Mouse (Mus musculus): Measurements from ENCODE around the gene Ntrk3. TPM values are rescaled to one million over a fixed set of nuclear protein-coding genes. Genes with fewer than 3 reads are reported as not detected.

Gene Ntrk3
- polyA plus RNA-seq, 1 experiment, result 9.7 TPM

GRCm38 (mm10) chr7:78589766-78590165, 148.0 kb downstream of the Ntrk3 start:
- 72% methylated on average over 7 of the region's 7 CpGs for WGBS
- no peak overlapping the region for H3K27ac ChIP-seq (ENCODE audit: insufficient read depth, low read depth, low read length)
- no peaks in the 10 kb centered on the region for H3K36me3 ChIP-seq (ENCODE audit: control insufficient read depth, insufficient read depth, low read length)
- TF ChIP-seq POLR2A (IDR thresholded peaks at IDR 0.05; ENCODE audit: low read depth, low read length) (no peak), CTCF (conservative IDR thresholded peaks at IDR 0.05; ENCODE audit: insufficient read depth, insufficient read length, low read depth, low read length) (no peak)
- H3K27me3 ChIP-seq (replicated peaks; ENCODE audit: control insufficient read depth, insufficient read depth, low read length), result no peaks in the 10 kb centered on the region
- no peaks in the 10 kb centered on the region for H3K4me1 ChIP-seq (ENCODE audit: control insufficient read depth, insufficient read depth, low read length)
- DNase-seq, result no peak
- no peak overlapping the region for H3K4me3 ChIP-seq (ENCODE audit: insufficient read depth, low read depth, low read length)

- TF ChIP-seq CTCF (conservative IDR thresholded peaks at IDR 0.05; ENCODE audit: insufficient read depth, insufficient read length, low read depth, low read length), result no peak
- no peak for TF ChIP-seq POLR2A (IDR thresholded peaks at IDR 0.05; ENCODE audit: low read depth, low read length)
- no peaks in the 10 kb centered on the region for H3K36me3 ChIP-seq (ENCODE audit: control insufficient read depth, insufficient read depth, low read length)
- H3K4me3 ChIP-seq (ENCODE audit: insufficient read depth, low read depth, low read length), result no peak overlapping the region
- WGBS, result 29% methylated on average over 3 of the region's 3 CpGs
- no peaks in the 10 kb centered on the region for H3K27me3 ChIP-seq (replicated peaks; ENCODE audit: control insufficient read depth, insufficient read depth, low read length)
- no peak overlapping the region for H3K27ac ChIP-seq (ENCODE audit: insufficient read depth, low read depth, low read length)
- no peaks in the 10 kb centered on the region for H3K4me1 ChIP-seq (ENCODE audit: control insufficient read depth, insufficient read depth, low read length)
- DNase-seq, result no peak
Measured at GRCm38 (mm10) chr7:78586800-78587199, 151.0 kb downstream of the Ntrk3 start.

- DNase-seq, result no peak
- no peak for TF ChIP-seq CTCF (conservative IDR thresholded peaks at IDR 0.05; ENCODE audit: insufficient read depth, insufficient read length, low read depth, low read length)
- no peak for TF ChIP-seq POLR2A (IDR thresholded peaks at IDR 0.05; ENCODE audit: low read depth, low read length)
- Histone ChIP-seq H3K27me3 (replicated peaks; ENCODE audit: control insufficient read depth, insufficient read depth, low read length) (no peaks in the 10 kb centered on the region), H3K36me3 (ENCODE audit: control insufficient read depth, insufficient read depth, low read length) (no peaks in the 10 kb centered on the region), H3K4me1 (ENCODE audit: control insufficient read depth, insufficient read depth, low read length) (no peaks in the 10 kb centered on the region), H3K27ac (ENCODE audit: insufficient read depth, low read depth, low read length) (no peak overlapping the region), H3K4me3 (ENCODE audit: insufficient read depth, low read depth, low read length) (no peak overlapping the region)
- 40% methylated on average over 7 of the region's 7 CpGs for WGBS
Measured at GRCm38 (mm10) chr7:78585960-78586359, 151.9 kb downstream of the Ntrk3 start.

- Histone ChIP-seq H3K27me3 (replicated peaks; ENCODE audit: control insufficient read depth, insufficient read depth, low read length) (no peaks in the 10 kb centered on the region), H3K36me3 (ENCODE audit: control insufficient read depth, insufficient read depth, low read length) (no peaks in the 10 kb centered on the region), H3K4me1 (ENCODE audit: control insufficient read depth, insufficient read depth, low read length) (no peaks in the 10 kb centered on the region), H3K27ac (ENCODE audit: insufficient read depth, low read depth, low read length) (no peak overlapping the region), H3K4me3 (ENCODE audit: insufficient read depth, low read depth, low read length) (no peak overlapping the region)
- WGBS, result 84% methylated on average over 2 of the region's 2 CpGs
- no peak for DNase-seq
- no peak for TF ChIP-seq POLR2A (IDR thresholded peaks at IDR 0.05; ENCODE audit: low read depth, low read length)
- no peak for TF ChIP-seq CTCF (conservative IDR thresholded peaks at IDR 0.05; ENCODE audit: insufficient read depth, insufficient read length, low read depth, low read length)
Measured at GRCm38 (mm10) chr7:78584936-78585335, 152.9 kb downstream of the Ntrk3 start.

GRCm38 (mm10) chr7:78584499-78584898, 153.3 kb downstream of the Ntrk3 start:
- TF ChIP-seq CTCF (conservative IDR thresholded peaks at IDR 0.05; ENCODE audit: insufficient read depth, insufficient read length, low read depth, low read length) (no peak), POLR2A (IDR thresholded peaks at IDR 0.05; ENCODE audit: low read depth, low read length) (no peak)
- no peaks in the 10 kb centered on the region; the same call in 1 of the 2 replicates for H3K27me3 ChIP-seq (replicated peaks; ENCODE audit: control insufficient read depth, insufficient read depth, low read length)
- no peak overlapping the region for H3K4me3 ChIP-seq (ENCODE audit: insufficient read depth, low read depth, low read length)
- DNase-seq, result no peak
- H3K27ac ChIP-seq (ENCODE audit: insufficient read depth, low read depth, low read length), result no peak overlapping the region
- H3K4me1 ChIP-seq (ENCODE audit: control insufficient read depth, insufficient read depth, low read length), result no peaks in the 10 kb centered on the region
- H3K36me3 ChIP-seq (ENCODE audit: control insufficient read depth, insufficient read depth, low read length), result no peaks in the 10 kb centered on the region
- WGBS, result 7% methylated on average over 3 of the region's 3 CpGs

- H3K27me3 ChIP-seq (replicated peaks; ENCODE audit: control insufficient read depth, insufficient read depth, low read length), result no peaks in the 10 kb centered on the region; the same call in none of the 2 replicates
- no peak overlapping the region for H3K4me3 ChIP-seq (ENCODE audit: insufficient read depth, low read depth, low read length)
- TF ChIP-seq CTCF (conservative IDR thresholded peaks at IDR 0.05; ENCODE audit: insufficient read depth, insufficient read length, low read depth, low read length) (no peak), POLR2A (IDR thresholded peaks at IDR 0.05; ENCODE audit: low read depth, low read length) (no peak)
- no peaks in the 10 kb centered on the region for H3K36me3 ChIP-seq (ENCODE audit: control insufficient read depth, insufficient read depth, low read length)
- H3K27ac ChIP-seq (ENCODE audit: insufficient read depth, low read depth, low read length), result no peak overlapping the region
- H3K4me1 ChIP-seq (ENCODE audit: control insufficient read depth, insufficient read depth, low read length), result 0 out of 2 replicates have a peak, but pooled peaks cover under 1% of the 10 kb centered on the region
- 54% methylated on average over 6 of the region's 6 CpGs for WGBS
- no peak for DNase-seq
Measured at GRCm38 (mm10) chr7:78583678-78584077, 154.1 kb downstream of the Ntrk3 start.

GRCm38 (mm10) chr7:78581341-78581740, 156.5 kb downstream of the Ntrk3 start:
- Histone ChIP-seq H3K36me3 (ENCODE audit: control insufficient read depth, insufficient read depth, low read length) (no peaks in the 10 kb centered on the region), H3K27ac (ENCODE audit: insufficient read depth, low read depth, low read length) (no peak overlapping the region), H3K4me1 (ENCODE audit: control insufficient read depth, insufficient read depth, low read length) (0 out of 2 replicates have a peak, but pooled peaks cover 2% of the 10 kb centered on the region), H3K27me3 (replicated peaks; ENCODE audit: control insufficient read depth, insufficient read depth, low read length) (no peaks in the 10 kb centered on the region; the same call in none of the 2 replicates), H3K4me3 (ENCODE audit: insufficient read depth, low read depth, low read length) (no peak overlapping the region)
- DNase-seq, result no peak
- 46% methylated on average over 1 of the region's 1 CpGs for WGBS
- TF ChIP-seq POLR2A (IDR thresholded peaks at IDR 0.05; ENCODE audit: low read depth, low read length), result no peak
- no peak for TF ChIP-seq CTCF (conservative IDR thresholded peaks at IDR 0.05; ENCODE audit: insufficient read depth, insufficient read length, low read depth, low read length)
